Mouse (Mus musculus) cerebellum, adult 9-10 months (tissue): ENCODE measurements around the gene Tmcc2.
A peak's percentile ranks its signal among the peaks of the same experiment; 100 is the strongest.

ENCODE experiments used
- DNase-seq: peaks from one replicate; pipeline ENCODE4 v3.0.0; 2022

Gene Tmcc2

GRCm38 (mm10) chr1:132389886-132390585 is 1.0 kb downstream of the Tmcc2 start:
- peak; percentile 97 for DNase-seq

GRCm38 (mm10) chr1:132388813-132389803 is 2.0 kb downstream of the Tmcc2 start:
- peak; percentile 49 for DNase-seq

- DNase-seq: peak; percentile 79
Measured at GRCm38 (mm10) chr1:132387943-132388342, 3.1 kb downstream of the Tmcc2 start.

- peak; percentile 52 for DNase-seq
Measured at GRCm38 (mm10) chr1:132386266-132386665, 4.8 kb downstream of the Tmcc2 start.

- DNase-seq: peak; percentile 57
Measured at GRCm38 (mm10) chr1:132385711-132386110, 5.4 kb downstream of the Tmcc2 start.

- no peak for DNase-seq
Measured at GRCm38 (mm10) chr1:132385266-132385665, 5.8 kb downstream of the Tmcc2 start.

- DNase-seq: peak; percentile 62
Measured at GRCm38 (mm10) chr1:132384001-132384554, 7.0 kb downstream of the Tmcc2 start.

GRCm38 (mm10) chr1:132381929-132382328 is 9.2 kb downstream of the Tmcc2 start:
- peak; percentile 75 for DNase-seq

GRCm38 (mm10) chr1:132380550-132381100 is 10.5 kb downstream of the Tmcc2 start:
- DNase-seq: peak; percentile 46

- no peak for DNase-seq
Measured at GRCm38 (mm10) chr1:132377811-132378210, 13.3 kb downstream of the Tmcc2 start.

GRCm38 (mm10) chr1:132377055-132377365 is 14.1 kb downstream of the Tmcc2 start:
- DNase-seq: no peak

- no peak for DNase-seq
Measured at GRCm38 (mm10) chr1:132376211-132377054, 14.6 kb downstream of the Tmcc2 start.

- no peak for DNase-seq
Measured at GRCm38 (mm10) chr1:132375256-132375655, 15.8 kb downstream of the Tmcc2 start.

- no peak for DNase-seq
Measured at GRCm38 (mm10) chr1:132374873-132375244, 16.2 kb downstream of the Tmcc2 start.

GRCm38 (mm10) chr1:132374140-132374872 is 16.8 kb downstream of the Tmcc2 start:
- DNase-seq: no peak

GRCm38 (mm10) chr1:132372896-132373534 is 18.1 kb downstream of the Tmcc2 start:
- DNase-seq: no peak

GRCm38 (mm10) chr1:132372354-132372753 is 18.7 kb downstream of the Tmcc2 start:
- no peak for DNase-seq

GRCm38 (mm10) chr1:132371298-132372081 is 19.6 kb downstream of the Tmcc2 start:
- no peak for DNase-seq

- no peak for DNase-seq
Measured at GRCm38 (mm10) chr1:132370681-132371173, 20.4 kb downstream of the Tmcc2 start.
